Mouse (Mus musculus) heart, adult 2 months (tissue): Measurements from ENCODE around the gene Gm21969. TPM values are rescaled to one million over a fixed set of nuclear protein-coding genes. Genes with fewer than 3 reads are reported as not detected.

Experiments
- DNase-seq, 2 experiments: peaks; one replicate each; pipeline ENCODE4 v3.0.0; 2021
- H3K27ac ChIP-seq: fragments of 200-600 bp; 2 replicates; pipeline ENCODE4 v1.8.1; 2022
- H3K27me3 ChIP-seq: fragments of 200-500 bp; 2 replicates; pipeline ENCODE4 v1.6.1; 2012; ENCODE audit warnings: mild to moderate bottlenecking, low read length, inconsistent platforms, mixed read lengths; ENCODE audit not compliant: control insufficient read depth, insufficient read depth
- H3K36me3 ChIP-seq: fragments of 200-500 bp; 2 replicates; pipeline ENCODE4 v1.6.1; 2012; ENCODE audit warnings: low read length, inconsistent platforms; ENCODE audit not compliant: control insufficient read depth, insufficient read depth
- H3K4me1 ChIP-seq: fragments of 200-500 bp; 2 replicates; pipeline ENCODE4 v1.6.1; 2011; ENCODE audit warnings: low read length; ENCODE audit not compliant: control insufficient read depth, insufficient read depth
- H3K4me3 ChIP-seq: fragments of 200-600 bp; 2 replicates; pipeline ENCODE4 v1.8.1; 2022
- H3K79me2 ChIP-seq: fragments of 200-500 bp; replicated peaks from 2 replicates; pipeline ENCODE4 v1.6.1; 2012; ENCODE audit warnings: mild to moderate bottlenecking, inconsistent platforms, low read length, moderate library complexity, mixed read lengths; ENCODE audit not compliant: control insufficient read depth, insufficient read depth
- H3K9ac ChIP-seq: fragments of 200-500 bp; 2 replicates; pipeline ENCODE4 v1.6.1; 2012; ENCODE audit warnings: low read depth, mild to moderate bottlenecking, control low read depth, inconsistent platforms, low read length, mixed read lengths
- CTCF ChIP-seq: fragments of 200-600 bp; IDR thresholded peaks from 2 replicates; pipeline ENCODE4 v1.8.1; 2022; ENCODE audit warnings: antibody characterized with exemption, mild to moderate bottlenecking, moderate library complexity
- EP300 ChIP-seq: fragments of 200-500 bp; IDR thresholded peaks from 2 replicates; pipeline ENCODE4 v1.6.1; 2011; ENCODE audit warnings: low read depth, low read length, control low read depth; ENCODE audit not compliant: insufficient read depth
- POLR2A ChIP-seq: fragments of 200-500 bp; IDR thresholded peaks from 2 replicates; pipeline ENCODE4 v1.6.1; 2011; ENCODE audit warnings: mild to moderate bottlenecking, low read depth, low read length, control low read depth; ENCODE audit not compliant: insufficient read depth
- WGBS: fragments of 180-500 bp; shearing (Covaris S2); methylation state at CpG from one replicate; pipeline ENCODE4 v1.1.7; 2018; 5-methylcytosine and 5-hydroxymethylcytosine counted together
- intact Hi-C: fragments of 180-260 bp; cut with DNase I; formaldehyde crosslinking; loops from one replicate; pipeline ENCODE4 v1.15.1; 2025
- long read RNA-seq: library from polyadenylated mRNA; stranded (forward); transcript quantifications from one replicate; pipeline ENCODE4 v2.0.0, GENCODE M21; 2021
- polyA plus RNA-seq: library from polyadenylated mRNA; depleted of rRNA; stranded (reverse); fragments of >200 nt; gene quantifications from 2 replicates; pipeline ENCODE4 v1.2.3, GENCODE M21; 2012; rRNA removed
- total RNA-seq, 2 experiments: library from RNA; stranded (reverse); gene quantifications; 2 replicates each; pipeline ENCODE4 v1.2.3; 2021

Gene Gm21969
- total RNA-seq (not detected), polyA plus RNA-seq (0.06 TPM in 1 of 2 replicates, not detected in the other)
- long read RNA-seq, result 0 reads

DNA sequence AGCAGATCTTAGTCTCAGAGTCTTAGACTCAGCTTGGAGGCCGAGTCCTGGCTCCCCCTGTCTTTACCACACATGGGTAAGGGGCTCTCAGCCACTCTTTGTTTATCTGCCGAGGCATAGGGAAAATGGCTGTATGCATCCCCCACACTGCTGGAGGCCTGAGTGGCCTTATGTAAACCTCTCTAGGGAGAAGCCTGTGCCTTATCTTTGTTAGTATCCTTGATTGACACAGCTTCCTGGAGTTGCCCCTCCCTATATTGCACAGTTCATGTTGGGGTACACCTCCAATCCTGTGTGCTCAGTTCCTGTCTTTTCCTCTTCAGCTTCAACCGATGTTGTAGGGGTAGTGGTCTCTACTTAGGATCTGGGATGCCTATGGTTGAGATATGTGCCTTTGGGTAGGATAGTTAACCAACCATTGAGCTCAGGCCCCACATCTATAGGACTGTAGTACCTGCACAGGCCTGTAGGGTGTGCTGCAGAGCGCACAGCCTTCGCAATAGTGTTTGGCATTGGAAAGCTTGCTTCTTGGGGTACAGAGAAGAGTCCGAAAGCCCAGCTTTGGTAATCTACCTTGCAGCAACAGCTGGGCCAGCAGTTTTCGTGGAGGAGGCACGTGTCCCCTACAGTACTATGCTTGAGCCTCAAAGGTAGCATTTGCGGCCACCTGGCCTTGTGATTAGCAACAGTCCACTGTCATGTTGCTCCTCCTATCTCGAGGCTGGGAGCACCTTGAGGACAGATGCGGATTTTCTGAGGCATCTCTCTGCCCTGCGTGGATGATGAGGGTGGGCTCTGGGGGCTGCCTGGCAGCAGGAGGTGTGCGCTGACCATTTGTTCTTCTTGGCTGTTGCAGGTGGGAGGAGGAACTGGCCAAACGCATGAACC, at the start of gene Gm21969:
Gm21969 (plus strand) TSS at position 830 of the 888 bp plus-strand sequence.
- TF ChIP-seq CTCF (no peak; the same call in 1 of the 2 replicates), EP300 (0 out of 2 replicates have a peak, but pooled peaks have one; percentile 13), POLR2A (no peak)
- Histone ChIP-seq H3K4me1 (peaks cover 27% of the 10 kb centered on the region), H3K27me3 (no peaks in the 10 kb centered on the region), H3K27ac (peak within 1 kb of the TSS; percentile 84), H3K36me3 (no peaks in the 10 kb centered on the region), H3K9ac (no peak within 1 kb of the TSS), H3K4me3 (no peak within 1 kb of the TSS), H3K79me2 (no peaks in the 10 kb centered on the region)
- intact Hi-C loops, result no loop called here
- 49% methylated on average over 14 of the region's 14 CpGs for WGBS
- DNase-seq, result peak; percentile 60 to 76

DNA sequence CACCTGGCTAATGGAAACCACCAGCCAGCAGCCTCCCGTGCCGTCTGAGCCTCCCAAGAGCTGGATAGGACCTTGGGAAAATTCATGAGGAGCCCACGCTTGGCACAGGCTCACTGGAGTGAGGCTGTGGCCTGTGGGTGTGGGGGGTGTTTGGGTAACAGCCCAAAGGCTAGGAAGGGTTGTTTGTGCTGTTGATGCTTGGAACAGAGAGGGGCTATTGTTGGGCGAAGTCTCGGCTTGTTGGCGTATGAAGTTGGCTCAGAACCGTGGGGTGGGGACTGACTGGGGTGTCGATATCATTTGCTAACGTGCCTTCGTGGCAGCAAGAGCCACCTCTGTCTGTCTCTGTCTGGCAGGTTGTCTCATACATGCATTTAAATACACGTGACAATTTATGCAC, 47.8 kb upstream of the Gm21969 start:
- intact Hi-C loops, result no loop called here
- TF ChIP-seq EP300, result no peak
- no peak for TF ChIP-seq CTCF
- no peak for TF ChIP-seq POLR2A
- no peak for DNase-seq
- WGBS, result 71% methylated on average over 11 of the region's 11 CpGs
- Histone ChIP-seq H3K27ac (no peak overlapping the region), H3K27me3 (no peaks in the 10 kb centered on the region), H3K4me3 (no peak overlapping the region), H3K36me3 (no peaks in the 10 kb centered on the region), H3K9ac (no peak overlapping the region), H3K4me1 (peaks cover 2% of the 10 kb centered on the region), H3K79me2 (no peaks in the 10 kb centered on the region)

DNA sequence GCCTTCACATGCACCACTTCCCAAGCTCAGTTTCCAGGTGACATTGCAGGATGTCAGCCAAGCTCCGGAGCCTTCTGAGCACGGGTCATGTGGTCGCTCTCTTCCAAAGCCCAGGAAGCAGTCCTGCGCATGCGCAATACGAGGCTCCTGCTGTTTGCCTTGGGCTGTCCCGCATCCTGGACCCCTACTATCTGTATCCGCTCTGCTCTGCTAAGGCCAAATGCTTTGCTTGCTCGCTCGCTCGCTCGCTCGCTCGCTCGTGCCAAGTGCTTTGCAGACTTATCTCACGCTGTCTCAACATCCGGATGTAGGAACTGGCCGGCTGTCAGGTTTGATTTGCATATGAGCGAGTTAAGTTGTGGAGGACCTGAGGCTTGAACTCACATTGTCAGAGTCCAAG, 47.0 kb upstream of the Gm21969 start:
- H3K9ac ChIP-seq, result no peak overlapping the region
- peak; percentile 50 to 70 for DNase-seq
- H3K79me2 ChIP-seq, result no peaks in the 10 kb centered on the region
- H3K36me3 ChIP-seq, result no peaks in the 10 kb centered on the region
- intact Hi-C loops, result no loop called here
- H3K4me1 ChIP-seq, result peaks cover 2% of the 10 kb centered on the region
- no peak overlapping the region for H3K27ac ChIP-seq
- H3K4me3 ChIP-seq, result no peak overlapping the region
- 27% methylated on average over 19 of the region's 19 CpGs for WGBS
- TF ChIP-seq POLR2A (no peak), EP300 (no peak), CTCF (no peak)
- no peaks in the 10 kb centered on the region for H3K27me3 ChIP-seq

DNA sequence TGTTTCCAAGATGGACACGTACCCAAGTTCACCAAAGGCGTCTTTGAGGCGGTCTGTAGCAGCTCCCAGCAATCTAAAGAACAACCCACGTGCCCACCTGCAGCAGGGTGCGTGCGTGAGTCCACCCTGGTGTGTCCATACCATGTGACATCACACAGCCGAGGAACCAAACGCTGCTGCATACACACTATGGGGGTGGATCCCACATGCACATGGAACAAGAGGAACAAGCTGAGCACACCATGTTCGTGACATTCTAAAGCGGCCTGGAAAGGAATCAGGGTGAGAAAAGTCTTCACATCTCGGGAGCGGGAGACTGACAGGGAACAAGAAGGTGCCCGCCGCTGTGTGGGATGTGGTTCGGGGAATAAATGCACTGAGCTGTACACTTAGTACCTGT, 34.6 kb upstream of the Gm21969 start:
- Histone ChIP-seq H3K4me1 (no peaks in the 10 kb centered on the region), H3K36me3 (no peaks in the 10 kb centered on the region), H3K79me2 (no peaks in the 10 kb centered on the region), H3K9ac (no peak overlapping the region), H3K27me3 (no peaks in the 10 kb centered on the region), H3K27ac (no peak overlapping the region), H3K4me3 (no peak overlapping the region)
- intact Hi-C loops, result no loop called here
- no peak for DNase-seq
- no peak for TF ChIP-seq CTCF
- no peak for TF ChIP-seq EP300
- no peak for TF ChIP-seq POLR2A
- WGBS, result 77% methylated on average over 15 of the region's 15 CpGs

DNA sequence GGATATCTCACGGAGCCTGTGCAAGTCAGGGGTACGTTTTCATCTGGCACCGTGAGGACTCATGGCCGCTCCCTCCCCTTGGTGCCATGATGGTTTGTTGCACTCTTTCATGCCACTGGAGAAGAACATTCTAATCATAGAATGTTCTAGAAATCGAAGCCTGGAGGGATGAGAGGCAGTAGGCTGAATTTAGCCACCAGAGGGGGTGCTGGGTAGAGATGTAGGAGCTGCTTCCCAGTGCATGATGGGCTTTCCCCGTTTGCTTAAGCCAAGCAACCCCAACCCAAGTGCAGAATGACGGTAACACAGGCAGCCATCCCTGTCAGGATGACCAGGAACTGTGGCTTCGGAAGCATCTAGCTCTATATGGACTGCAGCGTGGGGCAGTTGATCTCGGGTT, 32.2 kb upstream of the Gm21969 start:
- no peak overlapping the region for H3K27ac ChIP-seq
- no peaks in the 10 kb centered on the region for H3K27me3 ChIP-seq
- peaks cover 5% of the 10 kb centered on the region for H3K79me2 ChIP-seq
- H3K4me3 ChIP-seq, result no peak overlapping the region
- peak; percentile 18 to 24 for DNase-seq
- 70% methylated on average over 10 of the region's 10 CpGs for WGBS
- intact Hi-C loops, result no loop called here
- TF ChIP-seq POLR2A, result no peak
- TF ChIP-seq CTCF, result peak; percentile 56
- peaks cover 5% of the 10 kb centered on the region for H3K4me1 ChIP-seq
- no peaks in the 10 kb centered on the region for H3K36me3 ChIP-seq
- no peak overlapping the region for H3K9ac ChIP-seq

DNA sequence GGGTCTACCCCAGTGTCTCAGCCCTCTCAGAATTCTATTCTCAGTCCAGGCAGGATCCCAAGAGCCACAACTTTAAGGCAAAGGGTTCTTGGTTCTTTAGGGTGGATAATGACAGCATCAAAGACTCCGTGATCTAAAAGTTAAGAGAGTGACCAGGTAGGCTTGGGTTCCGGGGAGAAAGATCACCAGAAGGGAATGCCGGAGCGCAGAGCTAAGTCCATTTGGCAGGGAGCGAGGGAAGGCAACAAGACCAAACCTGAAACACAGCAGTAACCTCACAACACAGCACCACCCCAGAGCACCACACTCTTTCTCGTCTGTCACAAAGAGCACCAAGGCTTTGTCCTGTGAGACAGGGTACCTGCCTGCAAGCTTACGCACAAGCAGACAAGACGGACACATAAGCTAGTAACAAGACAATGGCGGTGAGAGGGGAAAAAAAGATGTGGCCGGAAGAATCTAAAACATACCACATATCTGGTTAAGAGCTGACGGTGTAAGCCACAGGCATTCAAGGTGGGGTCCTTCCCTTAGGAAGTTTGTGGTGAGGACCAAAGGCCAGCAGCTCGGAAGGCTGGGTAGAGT, 30.0 kb upstream of the Gm21969 start:
- Histone ChIP-seq H3K4me3 (no peak overlapping the region), H3K9ac (no peak overlapping the region), H3K79me2 (peaks cover 9% of the 10 kb centered on the region), H3K36me3 (no peaks in the 10 kb centered on the region), H3K27ac (no peak overlapping the region), H3K4me1 (peaks cover 11% of the 10 kb centered on the region), H3K27me3 (no peaks in the 10 kb centered on the region)
- intact Hi-C loops, result loop anchor here (2.0 kb wide), 1 partner anchor 102 kb away; no protein-coding TSS in a partner anchor
- TF ChIP-seq CTCF, result no peak
- no peak for TF ChIP-seq POLR2A
- TF ChIP-seq EP300, result no peak
- DNase-seq, result no peak
- 92% methylated on average over 12 of the region's 12 CpGs for WGBS
